Mouse (Mus musculus): ENCODE measurements around the gene Csnk2b.

Gene Csnk2b

DNA sequence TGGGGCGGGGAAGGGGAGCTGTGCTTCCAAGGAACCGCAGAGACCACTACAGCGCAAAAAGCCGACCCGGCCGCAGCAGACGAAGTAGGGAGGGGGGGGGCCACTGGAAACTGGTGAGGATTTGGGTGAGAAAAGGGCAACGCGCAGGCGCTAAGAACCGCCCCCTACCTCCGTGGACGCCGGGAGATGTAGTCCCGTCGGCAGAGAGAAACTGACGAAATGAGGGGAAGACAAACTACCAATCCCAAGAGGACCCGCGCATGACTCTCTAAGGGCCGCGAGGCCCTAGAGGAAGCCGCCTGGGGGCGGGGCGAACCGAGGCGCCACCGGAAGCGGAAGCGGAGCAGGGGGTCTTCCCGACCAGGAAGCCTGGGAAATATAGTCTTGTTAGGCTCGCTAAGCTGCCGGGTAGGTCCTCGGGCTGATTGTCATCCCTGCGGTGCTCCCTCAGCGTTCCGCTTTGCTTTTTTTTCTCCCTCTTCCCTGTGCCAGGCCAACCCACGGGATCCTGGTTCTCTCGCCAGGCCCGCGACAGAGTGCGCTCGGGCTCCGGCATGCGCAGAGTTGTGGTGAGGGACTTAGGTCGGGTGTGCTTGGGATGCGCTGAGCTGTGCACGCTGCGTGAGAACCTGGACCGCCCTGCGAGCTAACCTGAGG lies 582 bp downstream of the Csnk2b start, which contains the start of gene Gpank1:
Gpank1 (plus strand) TSS at position 313 of the 657 bp plus-strand sequence.
- DNase-seq (ENCODE audit: low read depth, low spot score): peak; percentile 98

DNA sequence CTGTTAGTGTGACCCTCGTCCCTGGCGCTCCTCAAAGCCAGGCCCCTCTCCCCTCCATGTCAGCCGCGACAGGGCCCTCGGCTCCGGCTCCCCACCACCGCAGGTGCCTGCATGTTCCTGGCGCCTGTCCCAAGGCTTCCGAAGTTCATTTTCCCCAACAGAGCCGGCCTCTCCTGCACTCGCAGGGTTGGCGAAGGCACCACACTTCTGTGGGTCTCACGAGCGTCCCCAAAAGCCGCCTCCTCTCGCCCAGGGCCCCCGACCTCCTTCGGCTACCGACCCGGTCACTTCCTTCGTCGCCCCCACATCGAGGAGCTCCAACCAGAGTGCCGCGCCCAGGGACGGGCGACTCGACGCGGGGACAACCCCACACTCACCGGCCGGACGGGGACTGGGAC lies 1.1 kb downstream of the Csnk2b start:
- peak; percentile 32 for DNase-seq (ENCODE audit: low read depth, low spot score)

- no peak for DNase-seq (ENCODE audit: low read depth, low spot score)
Measured at GRCm38 (mm10) chr17:35115046-35116019, 6.5 kb downstream of the Csnk2b start, which contains the start of gene Ly6g5b. Gene Ly6g5b, minus strand, starts transcription at chr17:35115428.

DNA sequence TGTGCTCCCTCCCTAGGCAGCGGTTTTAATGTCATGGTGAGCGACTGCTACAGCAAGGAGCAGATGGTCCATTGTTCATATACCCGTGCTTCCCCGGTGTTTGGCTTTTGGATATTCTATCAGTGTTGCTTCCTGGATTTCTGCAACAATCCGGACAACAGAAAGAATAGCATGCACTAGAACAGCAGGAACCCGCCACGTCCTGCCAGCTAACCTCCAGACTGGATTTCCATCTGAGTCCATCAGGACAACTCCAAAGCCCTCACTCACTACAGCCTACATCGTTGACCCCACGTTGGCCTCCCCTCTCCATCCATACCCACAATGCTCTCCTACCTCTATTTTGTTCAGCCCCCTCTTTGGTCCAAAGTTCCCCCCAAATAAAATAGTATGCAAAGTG lies 10.1 kb downstream of the Csnk2b start:
- DNase-seq (ENCODE audit: low read depth, low spot score): no peak

DNA sequence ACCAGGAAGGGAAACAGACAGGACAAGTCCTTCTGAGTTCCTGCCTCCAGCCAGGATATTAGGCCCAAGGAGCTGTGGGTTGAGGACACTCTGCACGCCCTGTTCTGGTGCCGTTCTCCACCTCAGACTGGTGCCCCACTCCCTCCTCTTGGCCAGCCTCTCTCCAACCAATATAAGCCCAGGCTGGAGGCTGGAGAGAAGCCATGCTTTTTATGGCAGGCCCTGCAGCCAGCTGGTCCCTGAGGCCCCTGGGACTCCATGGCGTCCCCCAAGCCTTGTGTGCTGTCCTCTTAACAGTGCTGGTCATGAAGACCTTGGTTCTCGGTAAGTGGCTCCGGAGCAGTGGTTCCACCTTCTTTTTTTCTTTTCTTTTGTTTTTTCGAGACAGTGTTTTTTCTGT lies 13.8 kb downstream of the Csnk2b start, which contains the start of gene Ly6g5c:
Ly6g5c (plus strand) TSS at position 183 of the 400 bp plus-strand sequence.
- no peak for DNase-seq (ENCODE audit: low read depth, low spot score)

DNA sequence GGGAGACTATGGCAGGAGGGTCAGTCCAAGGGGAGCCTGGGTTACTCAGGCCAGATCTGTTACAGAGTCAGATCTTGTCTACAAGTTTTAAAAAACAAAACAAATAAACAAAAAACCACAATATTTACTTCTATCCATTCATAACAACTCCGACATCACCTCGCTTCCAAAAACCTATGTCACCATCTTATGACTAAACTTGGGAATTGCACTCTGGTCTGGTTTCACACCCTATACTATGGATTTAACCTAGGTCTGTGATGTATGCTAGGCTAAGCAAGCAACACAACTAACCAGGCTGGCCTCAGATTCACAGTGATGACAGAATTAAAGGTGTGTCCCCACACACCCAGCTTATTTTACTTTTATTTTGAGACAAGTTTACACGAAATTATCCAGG lies 15.3 kb downstream of the Csnk2b start:
- no peak for DNase-seq (ENCODE audit: low read depth, low spot score)

GRCm38 (mm10) chr17:35105740-35106389 lies 16.0 kb downstream of the Csnk2b start:
- DNase-seq (ENCODE audit: low read depth, low spot score): no peak

GRCm38 (mm10) chr17:35104754-35105153 lies 17.1 kb downstream of the Csnk2b start:
- no peak for DNase-seq (ENCODE audit: low read depth, low spot score)

- no peak for DNase-seq (ENCODE audit: low read depth, low spot score)
Measured at GRCm38 (mm10) chr17:35104079-35104478, 17.8 kb downstream of the Csnk2b start.

DNA sequence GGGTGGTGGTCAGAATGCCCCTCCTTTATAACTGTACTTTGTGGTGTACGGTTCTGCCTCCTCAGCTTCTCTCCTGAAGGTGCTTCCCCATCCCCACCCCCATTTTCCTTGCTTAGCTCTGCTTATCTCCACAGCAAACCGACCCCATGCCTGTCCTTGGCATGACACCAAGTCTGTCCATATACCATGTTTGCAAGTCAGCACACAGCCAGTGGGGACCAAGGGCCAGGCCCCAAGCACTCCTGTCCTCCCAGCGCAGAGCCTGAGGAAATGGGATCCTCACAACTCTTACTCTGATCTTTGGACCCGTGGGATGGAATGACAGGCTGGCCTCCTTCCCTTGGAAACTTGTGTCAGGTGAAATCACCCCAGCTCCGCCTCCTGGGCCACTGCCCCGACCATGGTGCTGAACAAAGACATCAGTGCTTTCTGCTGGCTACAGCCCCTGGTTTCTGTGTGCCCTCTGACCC lies 18.6 kb downstream of the Csnk2b start:
- peak; percentile 23 for DNase-seq (ENCODE audit: low read depth, low spot score)

DNA sequence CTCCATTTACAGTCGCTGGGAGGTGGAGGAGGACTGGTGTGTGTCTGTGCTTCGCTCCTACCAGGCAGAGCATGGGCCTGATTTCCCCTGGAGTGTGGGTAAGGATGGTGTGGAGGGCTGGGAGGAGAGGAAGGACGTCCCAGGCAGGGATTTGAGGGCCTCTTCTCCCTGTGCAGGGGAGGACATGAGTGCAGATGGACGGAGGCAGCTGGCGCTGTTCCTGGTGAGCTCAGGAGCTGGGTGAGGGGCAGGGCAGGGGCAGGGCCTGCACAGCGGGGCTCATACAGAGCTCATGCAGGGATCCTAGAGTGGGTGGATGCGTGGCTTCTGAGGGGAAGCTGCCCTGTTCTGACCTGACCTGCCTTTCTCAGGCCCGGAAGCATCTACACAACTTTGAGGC lies 19.6 kb downstream of the Csnk2b start:
- no peak for DNase-seq (ENCODE audit: low read depth, low spot score)

DNA sequence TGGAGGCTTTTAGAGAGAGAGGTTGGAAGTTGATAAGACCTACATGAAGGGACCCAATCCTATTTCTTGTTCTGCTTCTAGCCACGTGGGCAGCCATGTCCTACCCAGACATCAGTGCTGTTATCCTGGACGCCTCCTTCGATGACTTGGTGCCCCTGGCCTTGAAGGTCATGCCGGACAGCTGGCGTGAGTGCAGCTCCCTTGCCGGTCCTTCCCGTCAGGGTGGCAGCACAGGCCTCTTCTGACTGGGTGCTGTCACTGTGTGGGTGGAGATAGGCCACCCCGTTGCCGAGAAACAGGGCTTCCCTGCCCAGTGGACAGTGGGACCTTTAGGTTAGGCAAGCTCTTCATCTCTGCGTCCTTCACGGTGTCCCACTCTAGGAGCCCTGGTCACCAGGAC lies 20.7 kb downstream of the Csnk2b start:
- DNase-seq (ENCODE audit: low read depth, low spot score): no peak

DNA sequence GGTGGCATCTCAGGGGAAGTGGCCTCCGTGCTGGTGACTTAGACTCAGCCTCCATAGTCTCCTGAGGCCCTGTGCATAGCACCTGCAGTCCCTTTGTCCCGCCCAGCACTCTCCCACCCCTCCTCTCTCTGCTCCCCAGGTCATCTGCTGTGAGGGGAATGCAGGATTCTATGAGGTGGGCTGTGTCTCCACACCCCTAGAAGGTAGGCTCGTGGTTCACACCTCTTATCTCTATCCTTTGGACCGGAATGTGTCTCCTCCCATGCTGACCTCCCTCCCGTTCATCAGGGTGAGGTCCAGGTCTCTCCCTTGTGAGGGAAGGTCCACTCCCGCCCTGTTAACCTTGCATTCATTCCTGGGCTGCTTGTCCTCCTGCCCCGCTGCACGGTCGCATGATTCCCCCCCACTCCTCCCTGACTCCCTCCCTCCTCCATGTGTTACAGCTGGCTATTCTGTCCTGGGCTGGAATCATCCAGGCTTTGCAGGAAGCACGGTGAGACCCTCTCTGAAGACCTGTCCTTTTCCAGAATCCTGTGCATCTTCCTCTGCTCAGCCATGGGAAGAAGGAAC lies 21.6 kb downstream of the Csnk2b start:
- no peak for DNase-seq (ENCODE audit: low read depth, low spot score)

GRCm38 (mm10) chr17:35097164-35097655 lies 24.6 kb downstream of the Csnk2b start:
- no peak for DNase-seq (ENCODE audit: low read depth, low spot score)

DNA sequence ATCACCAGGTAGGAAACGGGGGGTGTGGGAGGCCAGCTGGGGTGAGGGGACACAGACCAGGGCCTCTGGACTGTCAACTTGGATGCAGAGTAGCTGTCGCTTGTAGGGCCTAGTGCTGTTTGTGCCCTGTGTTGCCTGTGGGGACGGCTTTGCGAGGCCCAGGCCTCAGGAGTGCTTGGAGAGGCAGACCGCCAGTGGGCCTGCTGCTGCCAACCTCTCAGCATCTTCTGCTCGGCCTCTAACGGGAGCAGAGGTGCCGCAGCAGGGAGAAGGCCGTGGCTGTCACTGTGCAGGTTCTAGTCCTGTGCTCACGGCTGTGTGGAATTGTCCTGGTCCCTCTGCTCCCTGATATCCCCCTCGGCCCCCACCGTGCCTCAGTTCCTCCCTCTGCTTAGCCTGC lies 25.3 kb downstream of the Csnk2b start:
- DNase-seq (ENCODE audit: low read depth, low spot score): no peak

- DNase-seq (ENCODE audit: low read depth, low spot score): no peak
Measured at GRCm38 (mm10) chr17:35094475-35095365, 27.1 kb downstream of the Csnk2b start.

GRCm38 (mm10) chr17:35092403-35093198 lies 29.3 kb downstream of the Csnk2b start:
- no peak for DNase-seq (ENCODE audit: low read depth, low spot score)

DNA sequence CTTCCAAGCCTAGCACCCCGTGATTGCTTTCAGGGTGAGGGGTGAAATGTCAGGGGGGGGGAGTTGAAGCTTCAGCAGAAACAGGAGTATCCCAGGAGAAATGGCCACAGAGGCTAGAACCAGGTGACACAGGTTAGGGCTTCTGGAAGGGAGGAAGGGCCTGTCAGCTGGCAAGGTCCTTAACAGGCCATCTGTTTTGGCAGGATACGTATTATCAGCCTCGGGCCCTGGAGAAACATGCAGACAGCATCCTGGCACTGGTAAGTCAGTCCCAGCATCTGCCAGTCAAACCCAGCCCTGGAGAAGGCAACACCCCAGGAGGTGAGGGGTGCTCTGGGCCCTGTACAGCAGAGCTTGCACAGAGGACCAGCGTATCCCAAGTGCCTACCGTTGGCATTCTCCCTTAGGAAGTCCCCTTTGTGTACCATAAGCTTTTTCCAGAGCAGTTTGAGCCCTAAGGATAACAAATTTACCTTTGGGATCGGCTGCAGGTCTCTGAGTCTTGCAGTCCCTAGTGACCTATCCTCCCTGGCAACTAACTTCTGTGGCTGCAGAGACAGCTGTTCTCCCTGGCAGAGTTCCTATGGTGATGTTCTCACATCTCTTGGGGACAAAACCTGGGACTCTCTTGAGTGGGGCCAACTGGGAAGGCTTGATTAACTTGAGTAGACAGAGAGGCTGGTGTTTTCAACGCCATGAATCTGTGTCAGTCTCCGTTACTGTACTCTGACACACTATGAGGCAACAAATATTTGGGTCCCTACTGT lies 31.5 kb downstream of the Csnk2b start:
- peak; percentile 65 for DNase-seq (ENCODE audit: low read depth, low spot score)
